Mouse (Mus musculus): ENCODE data around the gene Tmem186.

Gene Tmem186

GRCm38 (mm10) chr16:8667261-8667660 is 29.7 kb upstream of the Tmem186 start:
- no peak for DNase-seq (ENCODE audit: low read depth, low spot score)

- no peak for DNase-seq (ENCODE audit: low read depth, low spot score)
These were observed 28.9 kb upstream of the Tmem186 start for GRCm38 (mm10) chr16:8666452-8666851.

GRCm38 (mm10) chr16:8665367-8665766 is 27.9 kb upstream of the Tmem186 start:
- no peak for DNase-seq (ENCODE audit: low read depth, low spot score)

- DNase-seq (ENCODE audit: low read depth, low spot score), result no peak
These were observed 26.4 kb upstream of the Tmem186 start for GRCm38 (mm10) chr16:8663606-8664539.

- DNase-seq (ENCODE audit: low read depth, low spot score), result no peak
These were observed 25.5 kb upstream of the Tmem186 start for GRCm38 (mm10) chr16:8663022-8663421.

GRCm38 (mm10) chr16:8658764-8659163 is 21.3 kb upstream of the Tmem186 start:
- no peak for DNase-seq (ENCODE audit: low read depth, low spot score)

GRCm38 (mm10) chr16:8658349-8658748 is 20.8 kb upstream of the Tmem186 start:
- no peak for DNase-seq (ENCODE audit: low read depth, low spot score)

GRCm38 (mm10) chr16:8656256-8656655 is 18.7 kb upstream of the Tmem186 start:
- DNase-seq (ENCODE audit: low read depth, low spot score), result no peak

GRCm38 (mm10) chr16:8655599-8655998 is 18.1 kb upstream of the Tmem186 start:
- DNase-seq (ENCODE audit: low read depth, low spot score), result no peak

GRCm38 (mm10) chr16:8655108-8655507 is 17.6 kb upstream of the Tmem186 start:
- no peak for DNase-seq (ENCODE audit: low read depth, low spot score)

- DNase-seq (ENCODE audit: low read depth, low spot score), result no peak
These were observed 12.5 kb upstream of the Tmem186 start for GRCm38 (mm10) chr16:8650007-8650406.

GRCm38 (mm10) chr16:8645546-8645945 is 8.0 kb upstream of the Tmem186 start:
- DNase-seq (ENCODE audit: low read depth, low spot score), result no peak

GRCm38 (mm10) chr16:8643855-8644254 is 6.3 kb upstream of the Tmem186 start:
- no peak for DNase-seq (ENCODE audit: low read depth, low spot score)

- DNase-seq (ENCODE audit: low read depth, low spot score), result no peak
These were observed 2.1 kb upstream of the Tmem186 start for GRCm38 (mm10) chr16:8639466-8640191.

GRCm38 (mm10) chr16:8638131-8638530 is 619 bp upstream of the Tmem186 start:
- DNase-seq (ENCODE audit: low read depth, low spot score), result no peak

- DNase-seq (ENCODE audit: low read depth, low spot score), result no peak
These were observed 670 bp downstream of the Tmem186 start for GRCm38 (mm10) chr16:8636867-8637216.

GRCm38 (mm10) chr16:8631428-8631827 is 6.1 kb downstream of the Tmem186 start:
- DNase-seq (ENCODE audit: low read depth, low spot score), result no peak

GRCm38 (mm10) chr16:8630419-8630818 is 7.1 kb downstream of the Tmem186 start:
- DNase-seq (ENCODE audit: low read depth, low spot score), result no peak

- DNase-seq (ENCODE audit: low read depth, low spot score), result no peak
These were observed 17.0 kb downstream of the Tmem186 start for GRCm38 (mm10) chr16:8620315-8621115.

- DNase-seq (ENCODE audit: low read depth, low spot score), result no peak
These were observed 17.7 kb downstream of the Tmem186 start for GRCm38 (mm10) chr16:8619659-8620314.

- no peak for DNase-seq (ENCODE audit: low read depth, low spot score)
These were observed 24.1 kb downstream of the Tmem186 start for GRCm38 (mm10) chr16:8613447-8613846.

Measured in retina, adult 2 months (tissue).